18 mouse cellular contexts compared by ENCODE assay signal in genomic region chr2:100977202-100977601, GRCm38 (mm10).
"Had no signal": no experiment of that assay in that cellular context is flagged by ENCODE, and none has a peak within 500 bp of the region (broad histone marks: within the 10 kb centered on the region; RNA-seq: fewer than 3 reads in every experiment).

No protein-coding gene starts in this region.

- H3K9ac ChIP-seq: lung, embryonic 14.5 days; midbrain, embryonic 12.5 days; neural tube, embryonic 13.5 days; neural tube, embryonic 15.5 days had no signal

- H3K9me3 ChIP-seq: midbrain, embryonic 10.5 days; midbrain, embryonic 12.5 days; neural tube, embryonic 13.5 days; neural tube, embryonic 15.5 days had no signal

- H3K4me2 ChIP-seq: lung, embryonic 14.5 days; midbrain, embryonic 12.5 days; neural tube, embryonic 13.5 days; neural tube, embryonic 15.5 days had no signal

- DNase-seq: lung, embryonic 14.5 days; lung, postnatal 10 days; lung, postnatal 4 days; midbrain, embryonic 14.5 days; retina, postnatal 1 day; right cerebral cortex, adult 18-20 months; right cerebral cortex, postnatal 25 days; right cerebral cortex, postnatal 4 days; spleen, adult 18-20 months; thymus, adult 18-20 months; thymus, postnatal 14 days; thymus, postnatal 36 days had no signal

- H3K36me3 ChIP-seq: midbrain, embryonic 10.5 days; midbrain, embryonic 12.5 days; neural tube, embryonic 13.5 days; neural tube, embryonic 15.5 days had no signal

- H3K4me1 ChIP-seq: midbrain, embryonic 10.5 days; midbrain, embryonic 12.5 days; neural tube, embryonic 13.5 days; neural tube, embryonic 15.5 days had no signal

- H3K27ac ChIP-seq: midbrain, embryonic 10.5 days; midbrain, embryonic 12.5 days; neural tube, embryonic 13.5 days; neural tube, embryonic 15.5 days had no signal

- H3K4me3 ChIP-seq: midbrain, embryonic 10.5 days; midbrain, embryonic 12.5 days; myocyte; neural tube, embryonic 13.5 days; neural tube, embryonic 15.5 days had no signal

- H3K27me3 ChIP-seq: midbrain, embryonic 12.5 days; neural tube, embryonic 13.5 days; neural tube, embryonic 15.5 days had no signal

- ATAC-seq: midbrain, embryonic 16.5 days had no signal
